Mouse (Mus musculus): ENCODE measurements around the gene Heatr4. TPM values are rescaled to one million over a fixed set of nuclear protein-coding genes. Genes with fewer than 3 reads are reported as not detected.

Heatr4 gene
- total RNA-seq, 2 experiments from 2014 or later: not detected

GRCm38 (mm10) chr12:83998341-83999107 is 13.9 kb upstream of the Heatr4 start:
- no peak for DNase-seq

GRCm38 (mm10) chr12:83997221-83997620 is 12.6 kb upstream of the Heatr4 start:
- DNase-seq: no peak

- no peak for DNase-seq
These were observed 4.7 kb upstream of the Heatr4 start for GRCm38 (mm10) chr12:83989378-83989777.

DNA sequence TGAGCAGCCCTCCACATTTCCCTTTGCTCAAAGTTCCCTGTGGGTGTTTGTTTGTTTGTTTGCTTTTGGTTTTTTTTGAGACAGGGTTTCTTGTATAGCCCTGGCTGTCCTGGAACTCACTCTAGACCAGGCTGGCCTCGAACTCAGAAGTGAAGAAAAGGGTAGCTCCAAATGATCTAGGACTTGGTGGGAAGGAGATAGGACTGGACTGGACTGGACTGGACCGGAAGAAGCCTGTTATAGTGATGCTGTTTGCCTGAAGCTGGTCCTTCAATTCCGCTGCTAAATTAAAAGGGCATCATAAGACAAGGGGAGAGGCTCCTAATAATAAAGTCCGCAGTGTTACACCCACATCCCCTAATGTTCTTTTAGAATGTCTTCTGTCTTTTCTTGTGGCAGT is 3.8 kb upstream of the Heatr4 start:
- DNase-seq: no peak

DNA sequence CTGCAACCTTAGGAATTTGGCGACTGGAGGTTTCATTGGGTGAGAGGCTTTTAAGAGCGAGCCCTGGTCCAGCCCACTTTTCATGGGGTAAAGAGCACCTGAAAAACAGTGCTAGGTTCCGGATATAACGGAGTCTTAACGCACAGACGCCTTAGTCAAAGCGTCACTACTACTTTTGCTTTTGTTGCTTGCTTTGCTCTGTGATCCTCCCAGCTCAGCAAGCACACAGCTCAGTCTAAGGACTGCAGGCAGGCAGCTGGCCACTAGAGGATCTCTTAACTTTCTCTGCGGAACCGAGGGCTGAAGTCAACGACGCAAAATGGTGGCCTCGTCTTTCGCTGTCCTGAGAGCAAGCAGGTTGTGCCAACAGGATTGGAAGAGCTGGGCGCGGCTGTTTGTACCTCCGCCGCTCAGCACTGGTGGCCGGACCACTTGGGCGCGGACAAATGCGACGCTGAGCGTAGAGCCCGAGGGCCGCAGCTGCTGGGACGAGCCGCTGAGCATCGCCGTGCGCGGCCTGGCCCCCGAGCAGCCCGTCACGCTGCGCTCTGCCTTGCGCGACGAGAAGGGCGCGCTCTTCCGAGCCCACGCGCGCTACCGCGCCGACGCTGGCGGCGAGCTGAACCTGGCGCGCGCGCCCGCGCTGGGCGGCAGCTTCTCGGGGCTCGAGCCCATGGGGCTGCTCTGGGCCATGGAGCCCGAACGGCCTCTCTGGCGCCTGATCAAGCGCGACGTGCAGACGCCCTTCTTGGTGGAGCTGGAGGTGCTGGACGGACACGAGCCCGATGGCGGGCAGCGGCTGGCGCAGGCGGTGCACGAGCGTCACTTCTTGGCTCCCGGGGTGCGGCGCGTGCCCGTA is 3.2 kb upstream of the Heatr4 start, which contains the start of gene Acot2:
Acot2 (plus strand) TSS at position 279 of the 859 bp plus-strand sequence.
- peak; percentile 79 to 81 for DNase-seq

GRCm38 (mm10) chr12:83987242-83987582 is 2.6 kb upstream of the Heatr4 start:
- no peak for DNase-seq

DNA sequence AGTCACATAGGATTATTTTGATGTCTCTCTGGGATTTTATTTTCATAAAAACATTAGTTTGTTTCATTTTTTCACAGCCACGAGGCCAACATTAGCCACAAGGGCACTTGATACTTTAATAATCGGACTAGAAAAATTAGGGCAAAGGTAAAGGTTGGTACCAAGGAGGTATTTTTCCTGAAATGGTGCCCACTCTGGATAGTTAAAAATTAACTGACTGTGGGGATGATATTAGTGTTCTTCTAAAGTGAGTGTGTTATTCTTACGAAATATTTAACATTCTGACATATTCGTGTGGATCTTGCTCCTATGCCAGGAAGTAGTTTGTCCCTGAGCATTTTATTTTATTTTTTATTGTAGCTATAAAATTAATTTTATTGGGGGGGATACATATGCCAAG is 3.0 kb downstream of the Heatr4 start:
- DNase-seq: no peak

GRCm38 (mm10) chr12:83978862-83979261 is 5.8 kb downstream of the Heatr4 start:
- DNase-seq: no peak

DNA sequence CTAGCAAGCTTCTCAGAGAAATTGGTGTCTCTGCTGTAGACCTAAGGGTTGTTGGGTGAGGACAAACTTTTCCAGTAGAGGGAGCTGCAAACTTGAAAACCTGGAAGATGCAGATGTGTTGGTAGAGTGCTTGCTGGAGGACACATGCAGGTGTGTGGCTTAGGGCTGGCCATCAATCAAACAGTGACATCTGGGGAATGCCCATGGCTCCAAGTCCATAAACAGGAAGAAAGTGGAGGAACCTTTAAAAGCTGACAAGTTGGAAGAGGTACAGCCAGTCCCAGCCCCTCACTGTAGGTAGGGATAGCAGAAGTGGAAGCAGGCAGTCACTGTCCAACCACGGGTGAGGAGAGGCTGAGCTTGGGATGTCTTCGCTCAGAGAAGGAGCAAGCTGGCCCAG is 12.5 kb downstream of the Heatr4 start:
- DNase-seq: peak in 1 of 2 experiments; percentile 62

GRCm38 (mm10) chr12:83965235-83965634 is 19.4 kb downstream of the Heatr4 start:
- no peak for DNase-seq

DNA sequence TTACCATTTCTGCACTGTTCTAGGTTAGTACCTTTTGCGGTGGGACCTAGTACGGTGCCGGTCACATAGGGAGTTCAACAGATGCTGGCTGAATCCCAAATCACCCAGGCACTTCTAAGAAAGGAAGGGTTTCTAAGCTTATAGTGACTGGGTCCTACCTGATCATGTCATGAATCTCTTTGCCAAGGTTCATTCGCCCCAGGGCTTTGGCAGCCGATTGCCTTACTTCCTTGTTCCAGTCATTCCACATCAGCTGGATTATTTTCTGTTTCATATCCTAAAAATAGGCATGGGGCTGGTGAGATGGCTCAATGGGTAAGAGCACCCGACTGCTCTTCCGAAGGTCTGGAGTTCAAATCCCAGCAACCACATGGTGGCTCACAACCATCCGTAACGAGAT is 26.4 kb downstream of the Heatr4 start:
- no peak for DNase-seq

DNA sequence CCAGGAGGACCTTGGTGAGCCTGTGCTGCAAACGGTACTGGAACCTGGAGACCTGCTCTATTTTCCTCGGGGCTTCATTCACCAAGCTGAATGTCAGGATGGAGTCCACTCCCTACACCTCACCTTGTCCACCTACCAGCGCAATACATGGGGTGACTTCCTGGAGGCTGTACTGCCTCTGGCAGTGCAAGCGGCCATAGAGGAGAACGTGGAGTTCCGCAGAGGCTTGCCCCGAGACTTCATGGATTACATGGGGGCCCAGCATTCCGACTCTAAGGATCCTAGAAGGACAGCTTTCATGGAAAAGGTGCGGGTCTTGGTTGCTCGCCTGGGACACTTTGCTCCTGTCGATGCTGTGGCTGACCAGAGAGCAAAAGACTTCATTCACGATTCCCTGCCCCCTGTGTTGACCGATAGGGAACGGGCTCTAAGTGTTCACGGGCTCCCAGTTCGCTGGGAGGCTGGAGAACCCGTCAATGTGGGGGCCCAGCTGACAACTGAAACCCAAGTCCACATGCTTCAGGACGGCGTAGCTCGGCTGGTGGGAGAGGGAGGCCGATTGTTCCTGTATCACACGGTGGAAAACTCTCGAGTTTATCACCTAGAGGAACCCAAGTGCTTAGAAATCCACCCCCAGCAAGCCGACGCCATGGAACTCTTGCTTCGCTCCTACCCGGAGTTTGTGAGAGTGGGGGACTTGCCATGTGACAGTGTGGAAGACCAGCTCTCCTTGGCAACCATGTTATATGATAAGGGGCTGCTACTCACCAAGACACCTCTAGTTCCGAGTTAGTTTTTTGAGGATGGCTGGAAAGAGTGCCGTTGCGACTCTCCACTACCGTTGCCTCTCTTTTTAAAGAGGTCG is 32.7 kb downstream of the Heatr4 start:
- no peak for DNase-seq

- DNase-seq: peak; percentile 54 to 56
These were observed 33.6 kb downstream of the Heatr4 start for GRCm38 (mm10) chr12:83950840-83951701.

DNA sequence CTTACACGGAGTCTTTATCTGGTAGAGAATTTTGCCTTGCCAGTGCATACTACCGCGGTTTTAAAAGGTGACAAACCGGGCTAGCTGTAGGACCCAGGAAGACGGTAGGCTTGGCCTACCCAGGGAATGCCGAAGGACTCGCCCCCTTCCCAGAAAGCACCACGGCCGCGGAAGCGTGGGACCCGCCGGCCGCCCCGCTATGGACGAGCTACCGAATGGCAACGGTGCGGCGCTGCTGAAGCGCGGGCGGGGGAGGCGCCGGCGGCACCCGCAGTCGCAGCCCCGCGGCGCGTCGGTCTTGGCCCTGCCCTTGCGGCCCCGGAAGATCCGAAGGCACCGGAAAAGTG is 34.2 kb downstream of the Heatr4 start, which contains the start of gene Riox1:
Riox1 (plus strand) TSS at position 116 of the 347 bp plus-strand sequence.
- DNase-seq: peak; percentile 92 to 93

DNA sequence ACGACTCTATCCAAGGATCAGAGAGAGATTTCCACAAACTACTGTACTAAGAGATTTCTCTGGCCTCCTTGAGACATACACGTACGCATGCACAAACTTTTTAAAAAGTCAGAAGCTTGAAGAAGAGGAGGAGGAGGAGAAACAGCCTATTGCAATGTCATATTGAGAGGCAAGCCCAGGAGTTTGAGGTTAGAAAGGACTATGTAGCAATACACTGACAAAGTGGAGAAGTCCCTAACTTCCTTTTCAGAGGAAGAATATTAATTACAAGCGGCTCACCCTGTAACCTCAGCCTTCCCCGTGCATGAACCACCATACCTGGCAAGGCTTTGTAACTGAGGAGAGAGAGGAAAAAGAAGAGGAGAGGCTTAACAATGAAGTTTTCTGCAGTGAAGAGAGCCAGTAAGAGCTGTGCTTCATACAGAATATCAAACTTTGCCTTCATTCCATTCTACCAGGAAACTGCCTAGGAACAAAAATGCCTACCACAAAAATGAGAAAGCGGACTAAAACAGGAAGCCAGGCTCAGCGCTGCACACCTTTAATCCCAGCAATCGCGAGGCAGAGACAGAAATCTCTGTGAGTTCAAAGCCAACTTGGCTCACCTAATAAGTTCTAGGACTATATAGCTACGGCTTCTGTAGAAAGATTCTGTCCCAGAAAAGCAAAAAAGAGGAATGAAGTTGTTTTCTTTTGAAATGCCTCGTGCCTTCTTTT is 34.7 kb downstream of the Heatr4 start:
- no peak for DNase-seq

DNA sequence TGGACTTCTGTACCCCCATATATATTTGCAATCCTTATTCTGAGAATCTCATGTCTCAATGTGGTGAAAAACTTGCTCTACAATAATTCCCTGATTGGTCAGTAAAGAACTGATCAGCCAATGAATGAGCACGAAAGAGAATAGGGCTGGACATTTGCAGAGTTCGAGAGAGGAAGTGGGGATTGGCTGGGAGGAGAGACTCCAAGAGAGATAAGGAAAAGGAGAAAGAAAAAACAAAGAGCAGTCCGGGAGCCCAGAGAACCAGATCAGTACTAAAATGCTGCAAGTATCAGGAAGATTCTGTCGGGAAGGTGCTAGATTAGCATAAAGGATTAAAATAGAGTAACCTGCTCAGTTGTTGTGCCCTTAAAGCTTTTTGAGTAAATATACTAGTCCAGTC is 35.6 kb downstream of the Heatr4 start:
- DNase-seq: no peak

GRCm38 (mm10) chr12:83947260-83947811 is 37.3 kb downstream of the Heatr4 start:
- DNase-seq: no peak

GRCm38 (mm10) chr12:83941938-83942337 is 42.7 kb downstream of the Heatr4 start:
- no peak for DNase-seq

DNA sequence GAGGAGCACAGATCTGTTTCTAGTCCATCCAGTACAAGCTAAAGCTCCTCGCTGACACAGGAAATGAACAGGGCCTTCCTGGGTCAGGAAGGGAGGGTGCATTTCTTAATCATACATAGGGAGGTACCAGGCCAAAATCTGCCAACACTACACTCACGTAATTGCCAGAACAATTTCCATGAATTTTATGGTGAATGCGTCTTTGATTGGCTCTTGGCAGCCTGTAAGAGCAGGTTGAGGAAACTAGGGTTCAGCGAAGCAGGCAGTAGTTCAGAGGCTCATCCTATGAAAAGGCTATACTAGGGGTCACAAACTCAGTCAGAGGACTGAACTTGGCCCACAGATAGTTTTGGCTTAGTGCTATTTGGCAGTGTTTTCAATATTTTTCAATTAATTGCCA is 44.6 kb downstream of the Heatr4 start:
- no peak for DNase-seq

GRCm38 (mm10) chr12:83939332-83939731 is 45.3 kb downstream of the Heatr4 start:
- DNase-seq: no peak

Data from adrenal gland, postnatal 36 days (tissue).